Comparison of ENCODE assay signal across 17 mouse cellular contexts in the genomic region with DNA sequence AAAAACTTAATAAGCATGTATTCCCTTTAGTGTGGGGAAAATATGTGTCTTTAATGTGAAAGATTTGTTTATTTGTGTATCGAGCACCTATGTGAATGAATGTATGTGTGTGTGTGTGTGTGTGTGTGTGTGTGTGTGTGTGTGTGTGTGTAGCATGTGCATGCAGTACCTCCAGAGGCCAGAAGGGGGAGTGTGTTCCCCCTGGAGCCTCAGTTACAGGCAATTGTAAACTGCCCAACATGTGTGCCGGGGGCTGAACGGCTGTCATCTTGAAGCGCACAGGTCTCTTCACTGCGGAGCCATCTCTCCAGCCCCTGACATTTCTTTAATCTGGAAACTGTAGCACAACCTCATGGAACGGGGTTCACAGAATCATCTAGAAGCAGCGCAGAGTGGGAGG.
DNase-seq lines count a peak whose midpoint lies in the region; ATAC-seq and TF ChIP-seq lines count a peak whose summit lies in the region.
"Had no signal": no experiment of that assay in that cellular context is flagged by ENCODE, and none has a peak within 500 bp of the region (broad histone marks: within the 10 kb centered on the region; RNA-seq: fewer than 3 reads in every experiment).

No protein-coding gene starts in this region.

- H3K79me2 ChIP-seq in liver, adult 2 months (ENCODE audit: control insufficient read depth, insufficient read depth, low read length) = no peaks in the 10 kb centered on the region

- no peak overlapping the region for H3K27ac ChIP-seq in forebrain, postnatal 0 days (ENCODE audit: low read depth, low read length)
- H3K27ac ChIP-seq in forebrain, embryonic 12.5 days = no peak overlapping the region
- no peak overlapping the region for H3K27ac ChIP-seq in liver, adult 2 months (replicated peaks; ENCODE audit: insufficient read depth, low read depth, low read length)
- peak overlapping the region; percentile 81; the same call in 1 of the 2 replicates for H3K27ac ChIP-seq in embryonic facial prominence, embryonic 13.5 days
- H3K27ac ChIP-seq: midbrain, embryonic 15.5 days had no signal

- no peaks in the 10 kb centered on the region for H3K27me3 ChIP-seq in forebrain, postnatal 0 days (ENCODE audit: insufficient read depth, low read length)
- H3K27me3 ChIP-seq in forebrain, embryonic 12.5 days = 0 out of 2 replicates have a peak, but pooled peaks cover 7% of the 10 kb centered on the region
- no peaks in the 10 kb centered on the region for H3K27me3 ChIP-seq in liver, adult 2 months (ENCODE audit: control insufficient read depth, insufficient read depth, low read length)
- H3K27me3 ChIP-seq in E14TG2a.4 (ENCODE audit: insufficient read depth, low read length) = peaks cover 18% of the 10 kb centered on the region
- H3K27me3 ChIP-seq in embryonic facial prominence, embryonic 13.5 days = peaks cover 9% of the 10 kb centered on the region
- H3K27me3 ChIP-seq: embryonic facial prominence, embryonic 12.5 days; heart, embryonic 12.5 days; hindbrain, embryonic 15.5 days; midbrain, embryonic 15.5 days; stomach, embryonic 15.5 days had no signal

- H3K9ac ChIP-seq in forebrain, postnatal 0 days = no peak overlapping the region
- H3K9ac ChIP-seq in forebrain, embryonic 12.5 days = no peak overlapping the region
- H3K9ac ChIP-seq in liver, adult 2 months (ENCODE audit: low read depth, low read length) = no peak overlapping the region
- H3K9ac ChIP-seq in embryonic facial prominence, embryonic 13.5 days = no peak overlapping the region
- H3K9ac ChIP-seq: embryonic facial prominence, embryonic 12.5 days; hindbrain, embryonic 15.5 days; midbrain, embryonic 15.5 days; stomach, embryonic 15.5 days had no signal

- H3K4me2 ChIP-seq in forebrain, postnatal 0 days (ENCODE audit: low read depth) = no peak overlapping the region
- H3K4me2 ChIP-seq in forebrain, embryonic 12.5 days = no peak overlapping the region
- no peak overlapping the region for H3K4me2 ChIP-seq in embryonic facial prominence, embryonic 13.5 days
- H3K4me2 ChIP-seq: embryonic facial prominence, embryonic 12.5 days; hindbrain, embryonic 15.5 days; midbrain, embryonic 15.5 days; stomach, embryonic 15.5 days had no signal

- peak; percentile 37 for TF ChIP-seq CTCF in forebrain, postnatal 0 days (IDR thresholded peaks at IDR 0.05; ENCODE audit: low read depth)
- 0 out of 2 replicates have a peak, but pooled peaks have one; percentile 8 for TF ChIP-seq CTCF in liver, adult 2 months (IDR thresholded peaks at IDR 0.05; ENCODE audit: low read depth, low read length)
- peak; percentile 58 for TF ChIP-seq CTCF in E14TG2a.4 (conservative IDR thresholded peaks at IDR 0.05; ENCODE audit: low read length)

- no peak for ATAC-seq in forebrain, postnatal 0 days
- no peak for ATAC-seq in forebrain, embryonic 12.5 days (ENCODE audit: low FRiP score)
- no peak for ATAC-seq in embryonic facial prominence, embryonic 13.5 days (ENCODE audit: insufficient number of reproducible peaks, insufficient read depth, low FRiP score, low TSS enrichment, low read depth)
- no peak for ATAC-seq in cerebellum, adult (ENCODE audit: insufficient number of reproducible peaks, low FRiP score, low TSS enrichment)
- ATAC-seq: CD4-positive, CD25-positive, alpha-beta regulatory T cell, adult 4 months; midbrain, embryonic 15.5 days had no signal

- WGBS in forebrain, postnatal 0 days = 96% methylated on average over 7 of the region's 7 CpGs
- 95% methylated on average over 7 of the region's 7 CpGs for WGBS in forebrain, embryonic 12.5 days
- WGBS in liver, adult 2 months = 98% methylated on average over 7 of the region's 7 CpGs
- 96% methylated on average over 7 of the region's 7 CpGs for WGBS in embryonic facial prominence, embryonic 13.5 days

- DNase-seq in forebrain, postnatal 0 days = no peak
- no peak for DNase-seq in liver, adult 2 months (ENCODE audit: extremely low read depth, low read depth, low spot score)
- DNase-seq in liver = no peak
- DNase-seq in left cerebral cortex, adult 9 months (ENCODE audit: low spot score in 2 of 2) = no peak
- DNase-seq: cerebellum, adult 2 months; gastrocnemius, postnatal 14 days; thymus, postnatal 25 days had no signal

- H3K4me1 ChIP-seq in forebrain, postnatal 0 days (ENCODE audit: insufficient read depth) = no peaks in the 10 kb centered on the region
- peaks cover 9% of the 10 kb centered on the region; the same call in 1 of the 2 replicates for H3K4me1 ChIP-seq in forebrain, embryonic 12.5 days
- H3K4me1 ChIP-seq in liver, adult 2 months (ENCODE audit: control insufficient read depth, insufficient read depth, low read length) = no peaks in the 10 kb centered on the region; the same call in 1 of the 2 replicates
- peaks cover 20% of the 10 kb centered on the region for H3K4me1 ChIP-seq in E14TG2a.4 (replicated peaks; ENCODE audit: low read depth, low read length)
- H3K4me1 ChIP-seq in embryonic facial prominence, embryonic 13.5 days = peaks cover 19% of the 10 kb centered on the region

- H3K4me3 ChIP-seq in forebrain, postnatal 0 days (ENCODE audit: low read depth, low read length) = no peak overlapping the region
- H3K4me3 ChIP-seq in forebrain, embryonic 12.5 days (replicated peaks) = no peak overlapping the region
- H3K4me3 ChIP-seq in liver, adult 2 months (ENCODE audit: insufficient read depth, low read depth, low read length) = no peak overlapping the region
- H3K4me3 ChIP-seq in E14TG2a.4 (replicated peaks; ENCODE audit: low read length) = no peak overlapping the region
- H3K4me3 ChIP-seq in embryonic facial prominence, embryonic 13.5 days = no peak overlapping the region
- H3K4me3 ChIP-seq: embryonic facial prominence, embryonic 12.5 days; heart, embryonic 12.5 days; hindbrain, embryonic 15.5 days; midbrain, embryonic 15.5 days; stomach, embryonic 15.5 days had no signal

- TF ChIP-seq POLR2A in liver, adult 2 months (IDR thresholded peaks at IDR 0.05; ENCODE audit: extremely low read depth, insufficient read depth, low read length) = no peak

- H3K9me3 ChIP-seq in forebrain, postnatal 0 days (ENCODE audit: low read length) = no peaks in the 10 kb centered on the region
- no peaks in the 10 kb centered on the region for H3K9me3 ChIP-seq in forebrain, embryonic 12.5 days
- H3K9me3 ChIP-seq in E14TG2a.4 (ENCODE audit: low read length) = no peaks in the 10 kb centered on the region
- peaks cover 4% of the 10 kb centered on the region; the same call in 1 of the 2 replicates for H3K9me3 ChIP-seq in embryonic facial prominence, embryonic 13.5 days
- H3K9me3 ChIP-seq: hindbrain, embryonic 15.5 days; midbrain, embryonic 15.5 days; stomach, embryonic 15.5 days had no signal

- no peaks in the 10 kb centered on the region for H3K36me3 ChIP-seq in forebrain, postnatal 0 days (ENCODE audit: insufficient read depth)
- no peaks in the 10 kb centered on the region for H3K36me3 ChIP-seq in forebrain, embryonic 12.5 days (replicated peaks)
- H3K36me3 ChIP-seq in liver, adult 2 months (ENCODE audit: control insufficient read depth, insufficient read depth, low read length) = no peaks in the 10 kb centered on the region
- no peaks in the 10 kb centered on the region for H3K36me3 ChIP-seq in E14TG2a.4 (ENCODE audit: insufficient read depth, low read length)
- no peaks in the 10 kb centered on the region for H3K36me3 ChIP-seq in embryonic facial prominence, embryonic 13.5 days
- H3K36me3 ChIP-seq: embryonic facial prominence, embryonic 12.5 days; heart, embryonic 12.5 days; hindbrain, embryonic 15.5 days; midbrain, embryonic 15.5 days; stomach, embryonic 15.5 days had no signal

Comparison
In these comparisons a context has a peak if more than half of its experiments do, and no peak if none do; other contexts are left out.
1. CTCF ChIP-seq: peak in every context shown above with its lines; median percentile 58 in E14TG2a.4; 37 in forebrain, postnatal 0 days; 8 in liver, adult 2 months.